Mouse (Mus musculus): ENCODE measurements around the gene Rpn1. TPM values are rescaled to one million over a fixed set of nuclear protein-coding genes. Genes with fewer than 3 reads are reported as not detected.

Rpn1 gene
- polyA plus RNA-seq, 1 experiment: 151 TPM

DNA sequence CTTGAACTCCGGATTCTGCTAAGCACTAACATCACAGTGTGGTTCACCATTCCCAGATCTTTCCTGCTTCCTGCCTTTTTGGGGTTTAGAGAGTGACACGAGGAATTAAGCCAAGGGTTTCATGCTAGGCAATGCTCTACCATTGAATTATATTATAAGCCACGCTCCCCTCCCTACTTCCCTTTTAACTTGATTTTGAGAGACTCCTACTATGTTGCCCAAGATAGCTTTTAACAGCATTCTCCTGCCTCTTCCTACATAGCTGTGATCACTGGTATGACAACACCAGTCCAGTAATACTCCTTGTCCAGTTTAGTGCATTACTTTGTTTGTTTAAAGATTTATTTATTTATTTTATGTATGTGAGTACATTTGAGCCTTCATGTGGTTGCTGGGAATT lies 16.6 kb upstream of the Rpn1 start:
- 71% methylated on average over 3 of the region's 3 CpGs for WGBS
- Histone ChIP-seq H3K27me3 (ENCODE audit: control insufficient read depth, insufficient read depth, low read length) (no peaks in the 10 kb centered on the region), H3K27ac (ENCODE audit: insufficient read depth, low read length) (no peak overlapping the region), H3K4me3 (replicated peaks; ENCODE audit: insufficient read depth, low read depth, low read length) (no peak overlapping the region), H3K4me1 (ENCODE audit: control insufficient read depth, insufficient read depth, low read length) (no peaks in the 10 kb centered on the region)
- no peak for DNase-seq
- TF ChIP-seq CTCF (IDR thresholded peaks at IDR 0.05; ENCODE audit: borderline replicate concordance, insufficient read depth, low read depth, low read length) (no peak), POLR2A (IDR thresholded peaks at IDR 0.05; ENCODE audit: borderline replicate concordance, insufficient read depth, low read length) (no peak)

DNA sequence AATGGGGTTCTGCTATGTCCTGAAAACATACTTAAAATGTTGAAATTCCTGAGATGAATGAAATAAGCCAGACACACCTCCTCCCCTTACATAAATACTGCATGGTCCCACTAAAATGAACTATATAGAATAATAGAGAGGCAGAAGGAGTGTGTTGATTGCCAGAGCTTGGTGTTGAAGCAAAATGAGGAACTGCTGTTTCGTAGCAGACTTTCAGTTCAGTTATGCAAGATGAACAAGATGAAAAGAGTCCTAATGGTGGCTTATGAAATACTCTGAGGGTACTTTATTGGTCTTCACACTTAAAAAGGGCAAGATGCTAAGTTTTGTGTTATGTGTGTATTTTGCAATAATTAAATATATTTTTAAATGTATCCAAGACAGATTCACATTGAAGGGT lies 15.5 kb upstream of the Rpn1 start:
- TF ChIP-seq POLR2A (IDR thresholded peaks at IDR 0.05; ENCODE audit: borderline replicate concordance, insufficient read depth, low read length) (no peak), CTCF (IDR thresholded peaks at IDR 0.05; ENCODE audit: borderline replicate concordance, insufficient read depth, low read depth, low read length) (no peak)
- 82% methylated on average over 1 of the region's 1 CpGs for WGBS
- DNase-seq: no peak

DNA sequence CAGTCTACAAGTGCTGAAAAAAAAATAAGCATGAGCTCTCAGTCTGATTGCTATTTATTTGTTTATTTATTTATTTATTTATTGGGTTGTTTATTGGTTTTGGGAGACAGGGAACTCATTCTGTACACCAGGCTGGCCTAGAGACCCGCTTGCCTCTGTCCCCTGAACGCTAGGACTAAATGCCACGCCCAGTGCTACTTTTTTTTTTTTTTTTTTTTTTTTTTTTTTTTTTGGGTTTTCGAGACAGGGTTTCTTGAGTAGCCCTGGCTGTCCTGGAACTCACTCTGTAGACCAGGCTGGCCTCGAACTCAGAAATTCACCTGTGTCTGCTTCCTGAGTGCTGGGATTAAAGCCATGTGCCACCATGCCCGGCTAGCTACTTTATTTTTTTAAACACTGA lies 13.8 kb upstream of the Rpn1 start:
- no peak for DNase-seq
- H3K4me3 ChIP-seq (replicated peaks; ENCODE audit: insufficient read depth, low read depth, low read length): no peak overlapping the region
- TF ChIP-seq CTCF (IDR thresholded peaks at IDR 0.05; ENCODE audit: borderline replicate concordance, insufficient read depth, low read depth, low read length) (no peak), POLR2A (IDR thresholded peaks at IDR 0.05; ENCODE audit: borderline replicate concordance, insufficient read depth, low read length) (no peak)
- no peaks in the 10 kb centered on the region for H3K27me3 ChIP-seq (ENCODE audit: control insufficient read depth, insufficient read depth, low read length)
- H3K4me1 ChIP-seq (ENCODE audit: control insufficient read depth, insufficient read depth, low read length): no peaks in the 10 kb centered on the region
- no peak overlapping the region for H3K27ac ChIP-seq (ENCODE audit: insufficient read depth, low read length)
- WGBS: 68% methylated on average over 6 of the region's 6 CpGs

More for the DNA sequence above, 15.5 kb upstream of the Rpn1 start:
- Histone ChIP-seq H3K27ac (ENCODE audit: insufficient read depth, low read length) (no peak overlapping the region), H3K4me3 (replicated peaks; ENCODE audit: insufficient read depth, low read depth, low read length) (no peak overlapping the region), H3K27me3 (ENCODE audit: control insufficient read depth, insufficient read depth, low read length) (no peaks in the 10 kb centered on the region), H3K4me1 (ENCODE audit: control insufficient read depth, insufficient read depth, low read length) (no peaks in the 10 kb centered on the region)

DNA sequence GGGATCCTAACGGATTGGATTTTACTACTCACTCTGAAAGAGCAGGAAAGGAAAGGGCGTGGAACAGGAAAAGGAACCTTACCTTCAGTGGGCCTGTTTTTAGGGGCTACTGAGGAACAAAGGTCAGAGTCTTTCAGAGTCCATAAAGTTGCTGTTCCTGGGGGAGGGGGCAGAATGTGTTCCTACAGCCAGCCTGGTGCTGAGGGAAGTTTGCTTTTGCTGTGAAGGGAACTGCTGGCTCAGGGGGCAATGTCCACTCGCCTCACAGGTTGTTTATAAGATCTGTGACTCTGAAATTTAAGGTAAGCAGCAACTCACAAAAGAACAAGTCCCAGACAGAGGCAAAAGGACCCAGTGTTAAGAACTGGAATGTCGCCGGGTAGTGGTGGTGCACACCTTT lies 13.1 kb upstream of the Rpn1 start:
- TF ChIP-seq POLR2A (IDR thresholded peaks at IDR 0.05; ENCODE audit: borderline replicate concordance, insufficient read depth, low read length) (no peak), CTCF (IDR thresholded peaks at IDR 0.05; ENCODE audit: borderline replicate concordance, insufficient read depth, low read depth, low read length) (no peak)
- no peak for DNase-seq
- Histone ChIP-seq H3K4me3 (replicated peaks; ENCODE audit: insufficient read depth, low read depth, low read length) (no peak overlapping the region), H3K27me3 (ENCODE audit: control insufficient read depth, insufficient read depth, low read length) (no peaks in the 10 kb centered on the region), H3K27ac (ENCODE audit: insufficient read depth, low read length) (no peak overlapping the region), H3K4me1 (ENCODE audit: control insufficient read depth, insufficient read depth, low read length) (no peaks in the 10 kb centered on the region)
- 82% methylated on average over 5 of the region's 5 CpGs for WGBS

DNA sequence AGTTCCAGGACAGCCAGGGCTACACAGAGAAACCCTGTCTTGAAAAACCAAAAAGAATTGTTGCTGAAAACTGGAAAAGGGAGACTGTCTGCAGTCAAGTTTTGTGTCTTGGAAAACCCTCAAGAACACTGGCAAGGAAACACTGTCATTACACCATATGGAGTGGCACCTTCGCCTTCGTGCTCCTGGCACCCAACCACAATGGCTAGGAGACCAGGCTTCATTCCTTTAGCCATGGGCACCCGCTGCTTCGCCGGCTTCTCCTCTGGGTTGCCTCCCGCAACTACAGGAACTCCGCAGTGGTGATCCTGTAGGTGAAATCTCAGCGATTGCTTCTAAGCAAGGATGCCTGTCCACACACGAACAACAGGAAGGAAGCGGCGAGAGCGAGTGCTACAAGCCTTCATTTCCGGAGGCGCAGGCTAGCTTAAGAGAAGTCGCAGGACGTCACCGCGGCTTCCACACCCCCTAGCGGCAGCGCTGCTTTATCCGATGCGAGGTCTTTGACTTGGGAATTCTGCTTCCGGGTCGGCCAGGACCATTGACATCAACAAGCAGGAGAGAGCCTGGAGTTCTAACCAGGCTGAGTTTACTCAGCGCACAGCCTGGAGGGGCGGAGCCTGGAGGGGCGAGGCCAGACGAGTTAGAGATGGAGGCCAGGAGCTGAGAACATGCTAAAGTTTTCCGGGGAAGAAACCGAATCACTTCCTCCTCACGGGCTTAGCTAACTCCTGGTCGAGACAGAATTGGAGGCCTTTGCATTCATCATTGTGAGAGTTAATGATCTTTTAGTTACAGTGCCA lies 9.3 kb upstream of the Rpn1 start:
- no peaks in the 10 kb centered on the region for H3K27me3 ChIP-seq (ENCODE audit: control insufficient read depth, insufficient read depth, low read length)
- TF ChIP-seq POLR2A (IDR thresholded peaks at IDR 0.05; ENCODE audit: borderline replicate concordance, insufficient read depth, low read length) (peak; percentile 78; the same call in 1 of the 2 replicates), CTCF (IDR thresholded peaks at IDR 0.05; ENCODE audit: borderline replicate concordance, insufficient read depth, low read depth, low read length) (peak; percentile 81)
- peak overlapping the region; percentile 79 for H3K27ac ChIP-seq (ENCODE audit: insufficient read depth, low read length)
- DNase-seq: peak; percentile 93
- WGBS: 2% methylated on average over 32 of the region's 32 CpGs
- H3K4me3 ChIP-seq (replicated peaks; ENCODE audit: insufficient read depth, low read depth, low read length): peak overlapping the region; percentile 58
- H3K4me1 ChIP-seq (ENCODE audit: control insufficient read depth, insufficient read depth, low read length): no peaks in the 10 kb centered on the region

DNA sequence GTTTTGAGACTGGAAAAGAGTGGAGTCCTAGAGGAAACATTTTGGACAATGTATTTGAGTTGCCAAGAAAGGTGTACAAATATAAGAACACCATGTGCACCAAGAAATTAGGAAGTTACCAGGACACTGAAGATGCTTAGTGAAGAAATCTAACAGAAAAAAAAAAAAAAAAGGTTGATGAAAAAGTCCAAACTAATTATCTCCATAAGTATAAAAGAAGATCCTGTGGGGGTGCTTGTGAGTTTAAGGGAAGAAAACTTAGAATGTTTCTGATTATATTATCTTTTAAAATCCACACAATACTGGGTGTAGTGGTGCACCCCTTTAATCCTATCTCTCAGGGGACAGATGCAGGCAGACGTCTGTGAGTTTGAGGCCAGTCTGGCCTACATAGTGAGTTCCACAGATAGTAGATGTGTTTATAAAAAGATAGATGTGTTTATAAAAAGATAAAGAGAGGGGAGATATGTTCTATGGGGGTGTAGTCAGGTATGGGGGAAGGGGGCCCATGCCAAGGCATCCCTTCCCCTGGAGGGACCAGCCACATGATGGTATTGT lies 8.2 kb upstream of the Rpn1 start:
- Histone ChIP-seq H3K4me1 (ENCODE audit: control insufficient read depth, insufficient read depth, low read length) (no peaks in the 10 kb centered on the region), H3K4me3 (replicated peaks; ENCODE audit: insufficient read depth, low read depth, low read length) (no peak overlapping the region)
- 74% methylated on average over 1 of the region's 1 CpGs for WGBS

DNA sequence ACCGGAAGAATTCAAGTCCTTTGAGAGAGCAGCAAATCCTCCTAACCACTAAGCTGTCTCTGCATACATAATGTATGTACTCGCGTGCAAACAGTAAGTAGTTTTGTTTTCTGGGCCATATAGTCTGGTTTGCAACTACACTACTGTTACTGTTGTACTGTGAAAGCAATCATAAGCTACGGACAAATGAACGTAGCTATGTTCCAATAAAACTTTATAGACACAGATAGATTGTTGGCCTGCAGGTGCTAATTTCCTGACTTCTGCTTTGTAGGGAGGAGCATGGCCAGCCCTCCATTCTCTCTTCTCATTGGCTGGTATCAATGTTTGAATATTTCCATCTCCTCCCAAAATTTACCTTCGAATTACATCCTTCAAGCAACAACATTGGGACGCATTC lies 1.2 kb upstream of the Rpn1 start:
- H3K27ac ChIP-seq (ENCODE audit: insufficient read depth, low read length): no peak overlapping the region
- no peak for DNase-seq
- H3K4me3 ChIP-seq (replicated peaks; ENCODE audit: insufficient read depth, low read depth, low read length): no peak overlapping the region
- WGBS: 90% methylated on average over 7 of the region's 7 CpGs
- H3K4me1 ChIP-seq (ENCODE audit: control insufficient read depth, insufficient read depth, low read length): no peaks in the 10 kb centered on the region
- H3K27me3 ChIP-seq (ENCODE audit: control insufficient read depth, insufficient read depth, low read length): no peaks in the 10 kb centered on the region
- TF ChIP-seq POLR2A (IDR thresholded peaks at IDR 0.05; ENCODE audit: borderline replicate concordance, insufficient read depth, low read length) (no peak), CTCF (IDR thresholded peaks at IDR 0.05; ENCODE audit: borderline replicate concordance, insufficient read depth, low read depth, low read length) (no peak)

More for the DNA sequence above, 8.2 kb upstream of the Rpn1 start:
- Histone ChIP-seq H3K27ac (ENCODE audit: insufficient read depth, low read length) (no peak overlapping the region), H3K27me3 (ENCODE audit: control insufficient read depth, insufficient read depth, low read length) (no peaks in the 10 kb centered on the region)
- no peak for TF ChIP-seq POLR2A (IDR thresholded peaks at IDR 0.05; ENCODE audit: borderline replicate concordance, insufficient read depth, low read length)
- no peak for TF ChIP-seq CTCF (IDR thresholded peaks at IDR 0.05; ENCODE audit: borderline replicate concordance, insufficient read depth, low read depth, low read length)
- no peak for DNase-seq

DNA sequence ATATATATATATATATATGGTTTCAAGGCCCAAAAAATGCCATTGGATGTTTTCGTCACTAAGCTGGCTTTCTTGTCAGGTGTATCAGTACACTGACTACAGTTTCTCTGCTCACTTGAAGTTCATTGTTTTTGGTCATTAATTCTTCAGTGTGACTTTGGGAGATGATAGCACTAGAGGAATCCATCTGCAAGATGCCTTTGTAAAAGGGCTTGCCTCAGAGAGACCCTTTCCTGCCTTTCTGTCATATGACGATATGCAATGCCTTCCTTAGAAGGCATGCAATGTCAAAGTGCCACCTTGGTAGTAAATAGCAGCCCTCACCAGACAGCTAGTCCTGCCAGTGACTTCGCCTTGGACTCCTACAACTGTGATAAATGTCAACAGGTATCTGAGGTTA lies 610 bp upstream of the Rpn1 start:
- Histone ChIP-seq H3K4me3 (replicated peaks; ENCODE audit: insufficient read depth, low read depth, low read length) (no peak overlapping the region), H3K4me1 (ENCODE audit: control insufficient read depth, insufficient read depth, low read length) (no peaks in the 10 kb centered on the region), H3K27me3 (ENCODE audit: control insufficient read depth, insufficient read depth, low read length) (no peaks in the 10 kb centered on the region), H3K27ac (ENCODE audit: insufficient read depth, low read length) (no peak overlapping the region)
- WGBS: 70% methylated on average over 3 of the region's 3 CpGs
- no peak for DNase-seq
- TF ChIP-seq POLR2A (IDR thresholded peaks at IDR 0.05; ENCODE audit: borderline replicate concordance, insufficient read depth, low read length) (no peak), CTCF (IDR thresholded peaks at IDR 0.05; ENCODE audit: borderline replicate concordance, insufficient read depth, low read depth, low read length) (no peak)
